ENCODE assay signal across 16 mouse cellular contexts in the genomic region with DNA sequence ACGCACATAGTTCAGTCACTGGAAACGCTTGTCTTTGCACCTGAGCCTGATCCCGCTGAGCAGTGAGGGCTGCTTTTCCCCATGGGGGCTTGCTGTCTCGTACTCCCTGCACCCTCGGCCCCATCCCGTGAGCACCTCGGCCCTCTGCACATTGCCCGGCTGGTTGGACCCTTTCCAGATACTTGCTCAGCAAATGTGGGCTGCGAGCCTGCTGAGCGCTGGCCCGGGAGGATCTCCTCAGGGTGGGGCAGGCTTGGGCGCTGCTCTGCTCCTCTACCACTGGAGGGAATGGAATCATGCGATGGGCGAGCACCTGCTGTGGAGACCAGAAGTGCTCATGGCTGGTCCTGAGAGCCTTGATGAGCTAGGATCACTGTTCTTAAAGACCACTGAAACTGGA. TPM values are rescaled to one million over a fixed set of nuclear protein-coding genes. Genes with fewer than 3 reads are reported as not detected.
DNase-seq lines count a peak whose midpoint lies in the region; ATAC-seq and TF ChIP-seq lines count a peak whose summit lies in the region.
"Had no signal": no experiment of that assay in that cellular context is flagged by ENCODE, and none has a peak within 500 bp of the region (broad histone marks: within the 10 kb centered on the region; RNA-seq: fewer than 3 reads in every experiment).

No protein-coding gene starts in this region.

- 81% methylated on average over 14 of the region's 14 CpGs for WGBS in hindbrain, embryonic 13.5 days
- 64% methylated on average over 14 of the region's 14 CpGs for WGBS in hindbrain, postnatal 0 days

- TF ChIP-seq CTCF in hindbrain, postnatal 0 days (IDR thresholded peaks at IDR 0.05; ENCODE audit: low read depth): no peak
- no peak for TF ChIP-seq CTCF in gastrocnemius, adult 2 months (IDR thresholded peaks at IDR 0.05)

- peaks cover 67% of the 10 kb centered on the region for H3K36me3 ChIP-seq in hindbrain, embryonic 13.5 days
- H3K36me3 ChIP-seq in hindbrain, postnatal 0 days (ENCODE audit: insufficient read depth, low read length): peaks cover 28% of the 10 kb centered on the region

- peak; percentile 36 for DNase-seq in adrenal gland, postnatal 25 days
- no peak for DNase-seq in adrenal gland, adult 8-10 months
- DNase-seq in hindbrain, postnatal 0 days (ENCODE audit: low spot score): no peak
- peak; percentile 89 for DNase-seq in gastrocnemius, adult 2 months
- DNase-seq in kidney, postnatal 10 days: peak; percentile 88
- DNase-seq in urinary bladder, postnatal 4 days (ENCODE audit: low spot score in 2 of 2): no peak
- DNase-seq: cerebellum, adult 8-10 months; layer of hippocampus, adult 9-11 months; lung, embryonic 14.5 days; thymus, postnatal 14 days had no signal

- no peak overlapping the region for H3K4me2 ChIP-seq in hindbrain, embryonic 13.5 days
- H3K4me2 ChIP-seq in hindbrain, postnatal 0 days (ENCODE audit: low read depth, low read length): no peak overlapping the region
- H3K4me2 ChIP-seq: forebrain, embryonic 13.5 days; limb, embryonic 13.5 days; lung, embryonic 14.5 days had no signal

- H3K9me3 ChIP-seq in hindbrain, embryonic 13.5 days: no peaks in the 10 kb centered on the region
- no peaks in the 10 kb centered on the region for H3K9me3 ChIP-seq in hindbrain, postnatal 0 days (ENCODE audit: low read length)
- H3K9me3 ChIP-seq: forebrain, embryonic 13.5 days; limb, embryonic 13.5 days had no signal

- no peak overlapping the region for H3K27ac ChIP-seq in hindbrain, embryonic 13.5 days
- no peak overlapping the region for H3K27ac ChIP-seq in hindbrain, postnatal 0 days
- peak overlapping the region; percentile 31; the same call in 1 of the 2 replicates for H3K27ac ChIP-seq in gastrocnemius, adult 2 months
- H3K27ac ChIP-seq: forebrain, embryonic 13.5 days; limb, embryonic 13.5 days had no signal

- H3K9ac ChIP-seq in hindbrain, embryonic 13.5 days: 0 out of 2 replicates have a peak overlapping the region, but pooled peaks have one; percentile 24
- no peak overlapping the region for H3K9ac ChIP-seq in hindbrain, postnatal 0 days (replicated peaks; ENCODE audit: low read length)
- H3K9ac ChIP-seq: forebrain, embryonic 13.5 days; limb, embryonic 13.5 days; lung, embryonic 14.5 days had no signal

- 0 out of 2 replicates have a peak, but pooled peaks cover 4% of the 10 kb centered on the region for H3K4me1 ChIP-seq in hindbrain, embryonic 13.5 days (replicated peaks)
- H3K4me1 ChIP-seq in hindbrain, postnatal 0 days (ENCODE audit: insufficient read depth, low read length): no peaks in the 10 kb centered on the region
- H3K4me1 ChIP-seq: forebrain, embryonic 13.5 days; limb, embryonic 13.5 days had no signal

- intact Hi-C loops in gastrocnemius, adult 2 months (cut with DNase I): no loop called here

- H3K4me3 ChIP-seq in hindbrain, embryonic 13.5 days: no peak overlapping the region
- H3K4me3 ChIP-seq in hindbrain, postnatal 0 days (ENCODE audit: low read length): no peak overlapping the region
- no peak overlapping the region for H3K4me3 ChIP-seq in gastrocnemius, adult 2 months
- H3K4me3 ChIP-seq: forebrain, embryonic 13.5 days; limb, embryonic 13.5 days had no signal

- no peaks in the 10 kb centered on the region for H3K27me3 ChIP-seq in hindbrain, embryonic 13.5 days
- no peaks in the 10 kb centered on the region for H3K27me3 ChIP-seq in hindbrain, postnatal 0 days (ENCODE audit: insufficient read depth, low read length)
- H3K27me3 ChIP-seq: forebrain, embryonic 13.5 days; limb, embryonic 13.5 days had no signal

- no peak for ATAC-seq in hindbrain, embryonic 13.5 days (ENCODE audit: low FRiP score)
- ATAC-seq in hindbrain, postnatal 0 days: no peak
- no peak for ATAC-seq in erythroid progenitor cell, adult 5-6 weeks (replicated peaks; ENCODE audit: low FRiP score, poor library complexity, severe bottlenecking)
- ATAC-seq: forebrain, embryonic 13.5 days; hindbrain, embryonic 16.5 days had no signal

RNA-seq across cellular contexts. Expression of gene Grasp, which starts 11.6 kb away (rescaled TPM):
- total RNA-seq in adrenal gland, postnatal 25 days (2021): 9.8 and 16.3 TPM in 2 replicates
- total RNA-seq in adrenal gland, adult 8-10 months (2022): 10 to 100 TPM in 3 of 4 experiments, 1 to 10 TPM in 1; 8.8 to 19.6 (median 17.1) TPM
- 1.7 and 1.8 TPM in 2 replicates for polyA plus RNA-seq in hindbrain, embryonic 13.5 days (2015; fragmentation: Nextera tagmentation; extraction: Ambion mirVana)
- total RNA-seq in hindbrain, postnatal 0 days (2014; rRNA removed): 6.7 and 8.7 TPM in 2 replicates
- polyA plus RNA-seq in hindbrain, postnatal 0 days (2015; fragmentation: Nextera tagmentation; extraction: Ambion mirVana): 1.5 and 1.6 TPM in 2 replicates
- 1 to 10 TPM; 5.8 to 5.9 TPM for total RNA-seq in gastrocnemius, adult 2 months (2021)
- total RNA-seq in erythroid progenitor cell, adult 5-6 weeks (2015; ENCODE audit: low replicate concordance): not detected in 2 replicates
- not detected in 2 replicates for total RNA-seq in erythroid progenitor cell, adult 5-6 weeks (2017; ENCODE audit: low replicate concordance)
- total RNA-seq: megakaryocyte-erythroid progenitor cell, adult 5-6 weeks had no signal

RNA-seq across cellular contexts. Expression of gene Acvr1b, which starts 38.6 kb away (rescaled TPM):
- 9.0 and 11.2 TPM in 2 replicates for total RNA-seq in adrenal gland, postnatal 25 days (2021)
- total RNA-seq in adrenal gland, adult 8-10 months (2022): 10 to 100 TPM in 3 of 4 experiments, 1 to 10 TPM in 1; 8.6 to 15.4 (median 12.1) TPM
- 19.6 and 20.5 TPM in 2 replicates for polyA plus RNA-seq in hindbrain, embryonic 13.5 days (2015; fragmentation: Nextera tagmentation; extraction: Ambion mirVana)
- 74.5 and 86.2 TPM in 2 replicates for total RNA-seq in hindbrain, postnatal 0 days (2014; rRNA removed)
- 14.0 and 14.6 TPM in 2 replicates for polyA plus RNA-seq in hindbrain, postnatal 0 days (2015; fragmentation: Nextera tagmentation; extraction: Ambion mirVana)
- total RNA-seq in gastrocnemius, adult 2 months (2021): 10 to 100 TPM; 26.9 to 30.8 TPM
- total RNA-seq in erythroid progenitor cell, adult 5-6 weeks (2015; ENCODE audit: low replicate concordance): 0.84 and 1.8 TPM in 2 replicates
- 1.2 and 1.4 TPM in 2 replicates for total RNA-seq in erythroid progenitor cell, adult 5-6 weeks (2017; ENCODE audit: low replicate concordance)

RNA-seq across cellular contexts. Expression of gene Nr4a1, which starts 41.6 kb away (rescaled TPM):
- total RNA-seq in adrenal gland, postnatal 25 days (2021): 98.7 and 131 TPM in 2 replicates
- 100 to 1,000 TPM in 2 of 4 experiments, 10 to 100 TPM in 2; 42.9 to 895 (median 124) TPM for total RNA-seq in adrenal gland, adult 8-10 months (2022)
- 4.9 and 5.0 TPM in 2 replicates for polyA plus RNA-seq in hindbrain, embryonic 13.5 days (2015; fragmentation: Nextera tagmentation; extraction: Ambion mirVana)
- 9.3 and 10.3 TPM in 2 replicates for total RNA-seq in hindbrain, postnatal 0 days (2014; rRNA removed)
- 5.3 and 6.5 TPM in 2 replicates for polyA plus RNA-seq in hindbrain, postnatal 0 days (2015; fragmentation: Nextera tagmentation; extraction: Ambion mirVana)
- total RNA-seq in gastrocnemius, adult 2 months (2021): 100 to 1,000 TPM; 143 to 146 TPM
- 2.9 and 5.0 TPM in 2 replicates for total RNA-seq in erythroid progenitor cell, adult 5-6 weeks (2015; ENCODE audit: low replicate concordance)
- total RNA-seq in erythroid progenitor cell, adult 5-6 weeks (2017; ENCODE audit: low replicate concordance): 1.0 and 9.4 TPM in 2 replicates

Comparison
In these comparisons a context has a peak if more than half of its experiments do, and no peak if none do; other contexts are left out.
1. DNase-seq: peak in adrenal gland, postnatal 25 days (single experiment), gastrocnemius, adult 2 months (single experiment) and kidney, postnatal 10 days (single experiment); none in adrenal gland, adult 8-10 months (single experiment), hindbrain, postnatal 0 days (single experiment) and urinary bladder, postnatal 4 days (0 of 2).